Mouse (Mus musculus): Measurements from ENCODE around the gene Gal3st3. TPM values are rescaled to one million over a fixed set of nuclear protein-coding genes. Genes with fewer than 3 reads are reported as not detected.

The Gal3st3 gene
- polyA plus RNA-seq, 1 experiment from 2014 or later = 4.4 TPM

DNA sequence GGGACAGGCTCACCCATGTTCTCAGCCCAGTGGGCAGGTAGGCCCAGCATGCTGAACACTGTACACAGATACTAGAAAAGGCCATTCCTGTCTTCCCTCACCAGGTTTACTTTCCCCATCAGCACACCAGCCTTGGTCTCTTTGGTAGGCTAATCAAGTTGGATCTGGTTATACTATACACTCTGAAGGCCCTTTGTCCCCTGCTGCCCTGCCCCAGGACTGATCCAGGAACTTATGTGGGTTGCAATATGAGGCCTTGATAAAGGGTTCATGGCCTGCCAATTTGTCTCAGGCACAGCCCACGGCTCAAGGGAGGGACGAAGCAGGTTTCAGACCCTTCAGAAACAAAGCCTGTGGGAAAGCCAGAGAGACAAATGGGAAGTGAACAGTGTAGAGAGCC is 55.5 kb downstream of the Gal3st3 start:
- H3K9me3 ChIP-seq (ENCODE audit: control insufficient read depth, low read length) = no peaks in the 10 kb centered on the region
- WGBS = 64% methylated on average over 2 of the region's 2 CpGs
- H3K4me1 ChIP-seq (ENCODE audit: control insufficient read depth, insufficient read depth, low read length) = no peaks in the 10 kb centered on the region
- H3K4me3 ChIP-seq (ENCODE audit: low read length) = no peak overlapping the region
- H3K9ac ChIP-seq (ENCODE audit: low read depth, low read length) = no peak overlapping the region
- H3K27me3 ChIP-seq (ENCODE audit: control insufficient read depth, insufficient read depth, low read length) = no peaks in the 10 kb centered on the region
- no peak overlapping the region for H3K27ac ChIP-seq (ENCODE audit: low read depth, low read length)
- H3K36me3 ChIP-seq (ENCODE audit: control insufficient read depth, insufficient read depth, low read length) = no peaks in the 10 kb centered on the region
- no peak overlapping the region for H3K4me2 ChIP-seq (replicated peaks; ENCODE audit: low read depth, low read length)
- ATAC-seq (ENCODE audit: low FRiP score, low TSS enrichment) = no peak

DNA sequence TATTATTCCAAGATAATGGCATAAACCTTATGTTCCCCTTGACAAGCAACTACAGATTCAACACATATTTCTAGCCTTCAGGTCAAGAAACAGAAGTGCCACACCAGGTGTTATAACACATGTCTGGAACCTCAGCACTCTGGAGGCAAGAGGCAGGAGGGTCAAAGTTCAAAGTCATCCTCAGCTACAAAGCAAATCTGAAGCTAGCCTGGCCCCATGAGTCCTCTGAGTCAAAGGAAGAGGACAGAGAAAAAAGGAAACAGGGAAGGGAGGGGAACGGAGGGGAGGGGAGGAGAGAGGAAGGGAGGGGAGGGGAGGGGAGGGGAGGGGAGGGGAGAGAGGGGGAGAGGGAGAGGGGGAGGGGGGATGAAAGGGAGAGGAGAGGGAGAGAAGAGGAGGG is 57.9 kb downstream of the Gal3st3 start:
- no peaks in the 10 kb centered on the region for H3K4me1 ChIP-seq (ENCODE audit: control insufficient read depth, insufficient read depth, low read length)
- no peaks in the 10 kb centered on the region for H3K27me3 ChIP-seq (ENCODE audit: control insufficient read depth, insufficient read depth, low read length)
- no peaks in the 10 kb centered on the region for H3K36me3 ChIP-seq (ENCODE audit: control insufficient read depth, insufficient read depth, low read length)
- H3K27ac ChIP-seq (ENCODE audit: low read depth, low read length) = no peak overlapping the region
- no peak overlapping the region for H3K4me2 ChIP-seq (replicated peaks; ENCODE audit: low read depth, low read length)
- no peaks in the 10 kb centered on the region for H3K9me3 ChIP-seq (ENCODE audit: control insufficient read depth, low read length)
- no peak overlapping the region for H3K4me3 ChIP-seq (ENCODE audit: low read length)
- no peak overlapping the region for H3K9ac ChIP-seq (ENCODE audit: low read depth, low read length)
- no CpG with 5 or more reads among the region's 1 CpGs for WGBS
- ATAC-seq (ENCODE audit: low FRiP score, low TSS enrichment) = no peak

Other genes with a start within 250 kb of the Gal3st3 start
- 2.5 and 4.8 TPM in 2 replicates for gene Rin1, start 247.8 kb upstream of the Gal3st3 start, polyA plus RNA-seq (2014; fragmentation: Nextera tagmentation; extraction: Ambion mirVana)
- gene Cd248, start 230.3 kb upstream of the Gal3st3 start, polyA plus RNA-seq (2014; fragmentation: Nextera tagmentation; extraction: Ambion mirVana) = 44.2 and 57.9 TPM in 2 replicates
- 1.2 and 1.7 TPM in 2 replicates for gene Tmem151a, start 212.8 kb upstream of the Gal3st3 start, polyA plus RNA-seq (2014; fragmentation: Nextera tagmentation; extraction: Ambion mirVana)
- gene Yif1a, start 209.8 kb upstream of the Gal3st3 start, polyA plus RNA-seq (2014; fragmentation: Nextera tagmentation; extraction: Ambion mirVana) = 114 and 115 TPM in 2 replicates
- 23.1 and 26.5 TPM in 2 replicates for gene Cnih2, start 199.8 kb upstream of the Gal3st3 start, polyA plus RNA-seq (2014; fragmentation: Nextera tagmentation; extraction: Ambion mirVana)
- gene Rab1b, start 191.3 kb upstream of the Gal3st3 start, polyA plus RNA-seq (2014; fragmentation: Nextera tagmentation; extraction: Ambion mirVana) = 273 and 286 TPM in 2 replicates
- gene Klc2, start 179.8 kb upstream of the Gal3st3 start, polyA plus RNA-seq (2014; fragmentation: Nextera tagmentation; extraction: Ambion mirVana) = 15.4 and 24.5 TPM in 2 replicates
- 17.6 and 30.4 TPM in 2 replicates for gene Pacs1, start 25.2 kb upstream of the Gal3st3 start, polyA plus RNA-seq (2014; fragmentation: Nextera tagmentation; extraction: Ambion mirVana)
- 293 and 384 TPM in 2 replicates for gene Sf3b2, start 2.9 kb upstream of the Gal3st3 start, polyA plus RNA-seq (2014; fragmentation: Nextera tagmentation; extraction: Ambion mirVana)
- gene Catsper1, start 37.4 kb downstream of the Gal3st3 start, polyA plus RNA-seq (2014; fragmentation: Nextera tagmentation; extraction: Ambion mirVana) = not detected in 2 replicates
- 1.3 TPM in 1 of 2 replicates, not detected in the other for gene Cst6, start 51.2 kb downstream of the Gal3st3 start, polyA plus RNA-seq (2014; fragmentation: Nextera tagmentation; extraction: Ambion mirVana)
- 49.9 and 57.1 TPM in 2 replicates for gene Eif1ad, start 68.4 kb downstream of the Gal3st3 start, polyA plus RNA-seq (2014; fragmentation: Nextera tagmentation; extraction: Ambion mirVana)
- 527 and 609 TPM in 2 replicates for gene Banf1, start 68.8 kb downstream of the Gal3st3 start, polyA plus RNA-seq (2014; fragmentation: Nextera tagmentation; extraction: Ambion mirVana)
- gene Sart1, start 90.4 kb downstream of the Gal3st3 start, polyA plus RNA-seq (2014; fragmentation: Nextera tagmentation; extraction: Ambion mirVana) = 74.2 and 80.6 TPM in 2 replicates
- 0.16 and 0.35 TPM in 2 replicates for gene Tsga10ip, start 104.2 kb downstream of the Gal3st3 start, polyA plus RNA-seq (2014; fragmentation: Nextera tagmentation; extraction: Ambion mirVana)
- gene Drap1, start 126.6 kb downstream of the Gal3st3 start, polyA plus RNA-seq (2014; fragmentation: Nextera tagmentation; extraction: Ambion mirVana) = 191 and 248 TPM in 2 replicates
- gene AI837181, start 126.8 kb downstream of the Gal3st3 start, polyA plus RNA-seq (2014; fragmentation: Nextera tagmentation; extraction: Ambion mirVana) = 39.0 and 40.8 TPM in 2 replicates
- not detected in 2 replicates for gene Fosl1, start 149.2 kb downstream of the Gal3st3 start, polyA plus RNA-seq (2014; fragmentation: Nextera tagmentation; extraction: Ambion mirVana)
- 8.5 and 11.3 TPM in 2 replicates for gene Ccdc85b, start 159.6 kb downstream of the Gal3st3 start, polyA plus RNA-seq (2014; fragmentation: Nextera tagmentation; extraction: Ambion mirVana)
- 122 and 125 TPM in 2 replicates for gene Fibp, start 162.3 kb downstream of the Gal3st3 start, polyA plus RNA-seq (2014; fragmentation: Nextera tagmentation; extraction: Ambion mirVana)
- gene Ctsw, start 170.2 kb downstream of the Gal3st3 start, polyA plus RNA-seq (2014; fragmentation: Nextera tagmentation; extraction: Ambion mirVana) = 0.54 TPM in 2 replicates
- 109 and 139 TPM in 2 replicates for gene Efemp2, start 175.6 kb downstream of the Gal3st3 start, polyA plus RNA-seq (2014; fragmentation: Nextera tagmentation; extraction: Ambion mirVana)
- 36.2 and 42.2 TPM in 2 replicates for gene Mus81, start 190.1 kb downstream of the Gal3st3 start, polyA plus RNA-seq (2014; fragmentation: Nextera tagmentation; extraction: Ambion mirVana)
- gene Cfl1, start 192.1 kb downstream of the Gal3st3 start, polyA plus RNA-seq (2014; fragmentation: Nextera tagmentation; extraction: Ambion mirVana) = 3,114 and 3,144 TPM in 2 replicates
- 0.19 TPM in 1 of 2 replicates, not detected in the other for gene 1700020D05Rik, start 205.5 kb downstream of the Gal3st3 start, polyA plus RNA-seq (2014; fragmentation: Nextera tagmentation; extraction: Ambion mirVana)
- gene Snx32, start 212.2 kb downstream of the Gal3st3 start, polyA plus RNA-seq (2014; fragmentation: Nextera tagmentation; extraction: Ambion mirVana) = 5.7 and 6.5 TPM in 2 replicates

All from kidney, embryonic 14.5 days (tissue).